Mouse (Mus musculus) lung, postnatal 4 days (tissue): Measurements from ENCODE around the gene Zfp689.
A peak's percentile ranks its signal among the peaks of the same experiment; 100 is the strongest.
"Not testable (repeated sequence)": the region's sequence is repeated elsewhere in the genome, so short reads cannot be mapped to it uniquely, and the experiment has no call there.

Experiments
- DNase-seq, 2 experiments: peaks; one replicate each; pipeline ENCODE4 v3.0.0; 2021

Zfp689 gene

DNA sequence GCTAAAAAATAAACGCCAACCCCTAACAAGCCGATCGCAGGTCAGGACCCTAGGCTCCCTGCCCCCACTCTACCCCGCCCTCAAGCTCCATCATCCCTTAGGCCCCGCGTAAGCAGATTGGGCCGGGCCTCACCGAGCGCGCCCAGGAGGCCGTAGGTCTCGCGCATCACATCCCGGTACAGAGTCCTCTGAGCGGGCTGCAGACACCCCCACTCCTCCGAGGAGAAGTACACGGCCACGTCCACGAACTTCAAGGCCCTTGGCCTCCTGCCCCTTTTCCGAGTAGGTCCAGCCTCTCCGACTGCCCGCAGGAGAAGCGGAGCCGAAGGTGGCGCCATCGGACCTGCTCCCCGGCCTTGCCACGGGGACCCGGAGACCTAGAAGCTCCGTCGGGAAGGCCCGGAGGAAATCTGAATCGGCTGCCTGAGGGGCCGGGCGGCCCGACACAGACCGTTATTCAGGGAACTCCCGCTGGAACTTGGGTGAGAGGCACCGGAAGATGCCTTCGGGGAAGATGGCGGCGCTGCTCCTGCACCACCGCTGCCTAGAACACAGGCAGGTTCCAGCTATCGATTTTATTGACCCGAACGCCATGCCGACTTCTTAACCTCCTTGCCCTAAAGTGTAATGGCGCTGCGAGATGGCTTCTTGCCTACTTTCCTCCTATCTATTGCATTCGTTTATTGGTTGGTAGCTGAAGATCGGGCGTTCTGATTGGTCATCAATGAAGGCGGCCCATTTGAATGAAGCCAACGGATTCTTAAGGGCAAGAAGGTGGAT lies at the start of gene Zfp689:
Gene Zfp689 (minus strand): TSS at position 638 of the 780 bp plus-strand sequence.
- DNase-seq = peak; percentile 91 to 95

DNA sequence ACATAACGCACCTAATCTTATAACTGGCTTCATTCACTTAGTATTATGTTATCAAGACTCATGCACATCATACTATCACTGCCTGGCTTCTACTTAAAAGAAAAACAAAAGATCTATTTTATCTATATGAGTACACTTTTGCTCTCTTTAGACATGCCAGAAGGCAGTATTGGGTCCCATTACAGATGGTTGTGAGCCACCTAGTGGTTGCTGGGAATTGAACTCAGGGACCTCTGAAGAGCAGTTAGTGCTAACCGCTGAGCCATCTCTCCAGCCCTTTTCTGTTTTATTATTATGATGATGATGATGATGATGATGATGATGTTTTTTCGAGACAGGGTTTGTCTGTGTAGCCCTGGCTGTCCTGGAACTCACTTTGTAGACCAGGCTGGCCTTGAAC lies 49.4 kb upstream of the Zfp689 start:
- DNase-seq = peak in 1 of 2 experiments; percentile 57

DNA sequence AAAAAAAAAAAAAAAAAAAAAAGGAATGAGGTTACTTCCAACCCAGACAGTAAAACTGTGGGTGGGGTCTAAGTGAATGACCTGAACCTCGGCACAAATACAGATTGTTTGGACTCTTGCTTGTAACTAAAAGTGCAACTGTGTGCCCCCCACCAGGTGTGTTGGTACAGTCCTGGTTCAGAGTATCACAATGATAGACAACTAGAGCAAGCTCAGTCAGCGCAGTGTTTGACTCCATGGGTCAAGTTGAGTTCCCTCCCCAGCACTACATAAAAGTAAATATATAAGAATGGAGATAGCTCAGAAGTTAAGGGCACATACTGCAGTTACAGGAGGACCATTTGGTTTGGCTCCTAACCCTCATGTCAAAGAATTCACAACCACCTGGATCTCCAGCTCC lies 48.4 kb upstream of the Zfp689 start:
- DNase-seq = no peak

DNA sequence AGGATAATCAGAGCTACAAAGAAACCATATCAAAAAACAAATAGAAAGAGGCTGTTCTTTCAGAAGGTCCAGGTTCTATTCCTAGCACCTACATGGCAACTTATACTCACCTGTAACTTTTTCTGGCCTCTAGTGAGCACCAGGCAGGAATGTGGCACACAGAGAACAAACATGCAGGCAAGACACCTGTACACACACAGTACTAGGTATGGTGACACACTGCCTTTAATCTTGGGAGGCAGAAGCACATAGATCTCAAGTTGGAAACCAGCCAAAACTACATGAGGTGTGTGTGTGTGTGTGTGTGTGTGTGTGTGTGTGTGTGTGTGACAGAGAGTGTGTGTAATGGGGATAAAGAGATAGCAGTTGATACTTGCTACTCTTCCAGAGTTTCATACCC lies 45.7 kb upstream of the Zfp689 start:
- no peak for DNase-seq

DNA sequence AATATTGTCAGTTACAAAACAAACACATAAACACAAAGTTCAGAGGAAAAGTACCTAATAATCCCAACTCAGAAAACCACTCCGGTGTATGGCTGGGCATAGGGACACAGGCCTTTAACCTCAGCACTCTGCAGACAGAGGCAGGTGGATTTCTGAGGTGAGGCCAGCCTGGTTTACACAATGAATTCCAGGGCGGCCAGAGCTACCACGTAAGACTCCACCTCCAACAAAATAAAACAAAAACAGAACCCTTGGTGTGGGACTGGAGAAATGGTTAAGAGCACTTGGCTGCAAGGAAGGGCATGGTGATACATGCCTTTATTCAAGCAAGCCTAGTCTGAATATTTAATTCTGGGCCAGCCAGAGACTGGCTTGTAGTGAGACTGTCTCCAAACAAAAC lies 42.9 kb upstream of the Zfp689 start:
- no peak for DNase-seq

DNA sequence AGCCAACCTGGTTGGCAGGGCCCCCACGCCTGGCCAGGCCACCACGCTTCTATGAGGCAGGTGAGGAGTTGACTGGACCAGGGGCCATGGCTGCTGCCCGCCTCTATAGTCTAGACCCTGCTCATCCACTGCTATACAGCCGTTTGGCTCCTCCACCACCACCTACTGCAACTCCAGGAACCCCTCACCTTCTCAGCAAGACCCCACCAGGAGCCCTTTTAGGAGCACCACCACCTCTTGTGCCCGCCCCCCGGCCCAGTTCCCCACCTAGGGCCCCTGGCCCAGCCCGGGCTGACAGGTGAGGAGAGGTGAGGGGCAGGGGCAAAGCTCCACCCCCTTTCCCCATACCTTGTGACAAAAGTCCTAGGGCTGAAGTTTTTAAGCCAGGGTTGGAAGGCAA lies 41.0 kb upstream of the Zfp689 start:
- DNase-seq = no peak

DNA sequence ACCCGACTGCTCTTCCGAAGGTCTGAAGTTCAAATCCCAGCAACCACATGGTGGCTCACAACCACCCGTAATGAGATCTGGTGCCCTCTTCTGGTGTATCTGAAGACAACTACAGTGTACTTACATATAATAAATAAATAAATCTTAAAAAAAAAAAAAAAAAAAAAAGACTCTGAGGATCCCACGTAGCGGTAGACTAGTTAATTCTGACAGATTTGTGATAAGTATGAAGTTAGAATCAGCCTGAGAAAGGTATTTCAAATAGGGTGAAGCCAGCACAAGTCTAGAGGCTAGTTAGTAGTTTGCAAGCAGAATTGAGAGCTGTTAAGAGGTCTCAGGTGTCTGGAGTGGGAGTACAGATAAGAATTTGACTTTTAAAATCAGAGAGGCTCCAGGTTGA lies 39.4 kb upstream of the Zfp689 start:
- DNase-seq = not testable (repeated sequence)

DNA sequence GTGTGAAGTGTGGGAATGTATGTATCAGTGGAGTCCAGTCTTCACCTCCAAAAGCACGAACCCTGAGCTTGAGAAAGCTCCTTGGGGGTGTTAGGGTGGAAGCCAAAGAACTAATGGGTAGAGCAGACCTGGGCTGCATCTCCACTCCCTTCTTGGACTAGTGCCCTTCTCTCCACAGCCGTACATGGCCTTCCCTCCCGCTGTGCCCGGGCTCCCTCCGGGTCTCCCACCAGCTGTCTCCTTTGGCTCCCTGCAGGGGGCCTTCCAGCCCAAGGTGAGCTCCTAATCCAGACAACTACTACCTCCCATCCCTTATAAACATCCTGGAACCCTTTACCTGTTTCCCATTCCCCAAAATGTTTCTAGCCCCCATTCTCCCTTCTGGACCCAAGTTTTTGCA lies 36.5 kb upstream of the Zfp689 start:
- no peak for DNase-seq

DNA sequence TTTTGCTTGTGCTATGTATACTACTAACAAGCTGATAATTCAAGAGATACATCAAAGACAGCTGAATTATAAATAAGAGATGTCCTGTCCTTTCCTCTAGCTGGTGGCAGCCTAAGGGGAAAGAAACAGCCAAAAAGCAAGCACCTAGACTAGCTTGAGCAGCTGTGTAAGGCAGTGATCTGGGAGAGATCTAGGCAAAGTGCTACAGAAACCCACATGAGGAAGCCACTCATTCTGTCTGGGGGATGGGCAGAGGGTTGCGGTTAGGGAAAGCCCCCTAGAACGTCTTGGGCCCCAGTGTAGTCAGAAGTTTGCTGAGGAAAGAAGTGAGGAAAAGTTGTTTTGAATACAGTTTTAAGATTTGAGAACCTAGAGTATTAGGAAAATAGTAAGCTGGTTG lies 31.4 kb upstream of the Zfp689 start:
- DNase-seq = peak; percentile 41 to 44

DNA sequence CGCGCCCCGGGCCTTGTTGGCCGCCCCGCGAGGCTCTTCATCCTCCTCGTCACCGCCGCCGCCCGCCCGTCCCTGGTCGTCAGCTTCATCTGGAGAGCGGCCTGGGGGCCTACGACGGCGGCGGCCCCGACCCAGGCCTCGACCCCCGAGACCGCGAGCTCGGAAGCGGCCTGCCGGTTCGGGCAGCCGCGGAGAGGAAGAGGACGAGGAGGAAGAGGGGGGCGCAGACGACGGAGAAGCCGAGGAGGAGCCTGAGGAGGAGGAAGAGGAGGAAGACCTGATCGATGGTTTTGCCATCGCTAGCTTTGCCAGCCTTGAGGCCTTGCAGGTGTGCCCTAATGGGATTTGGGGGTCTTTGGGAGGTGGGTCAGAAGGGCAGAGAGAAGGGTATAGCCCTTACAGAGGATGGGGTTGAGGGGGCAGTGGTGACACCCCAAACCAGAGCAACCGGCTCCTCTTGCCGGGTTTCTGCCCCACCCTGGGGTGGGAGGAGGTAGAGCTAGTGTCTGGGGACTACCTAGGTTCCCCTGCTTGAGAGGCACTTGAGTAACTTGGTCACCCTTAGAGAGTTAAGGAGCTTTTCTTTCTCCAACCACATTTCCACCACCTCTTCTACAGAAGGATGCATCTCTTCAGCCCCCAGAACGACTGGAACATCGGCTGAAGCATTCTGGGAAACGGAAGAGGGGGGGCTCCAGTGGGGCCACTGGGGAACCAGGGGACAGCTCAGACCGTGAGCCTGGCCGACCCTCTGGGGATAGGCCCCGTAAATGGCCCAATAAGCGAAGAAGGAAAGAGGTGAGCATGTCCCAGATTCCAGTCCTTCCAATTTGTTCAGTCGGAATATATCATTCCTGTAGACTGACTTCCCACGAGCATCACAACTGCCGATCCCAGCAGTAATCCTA lies 30.6 kb upstream of the Zfp689 start:
- peak in 1 of 2 experiments; percentile 35 for DNase-seq

DNA sequence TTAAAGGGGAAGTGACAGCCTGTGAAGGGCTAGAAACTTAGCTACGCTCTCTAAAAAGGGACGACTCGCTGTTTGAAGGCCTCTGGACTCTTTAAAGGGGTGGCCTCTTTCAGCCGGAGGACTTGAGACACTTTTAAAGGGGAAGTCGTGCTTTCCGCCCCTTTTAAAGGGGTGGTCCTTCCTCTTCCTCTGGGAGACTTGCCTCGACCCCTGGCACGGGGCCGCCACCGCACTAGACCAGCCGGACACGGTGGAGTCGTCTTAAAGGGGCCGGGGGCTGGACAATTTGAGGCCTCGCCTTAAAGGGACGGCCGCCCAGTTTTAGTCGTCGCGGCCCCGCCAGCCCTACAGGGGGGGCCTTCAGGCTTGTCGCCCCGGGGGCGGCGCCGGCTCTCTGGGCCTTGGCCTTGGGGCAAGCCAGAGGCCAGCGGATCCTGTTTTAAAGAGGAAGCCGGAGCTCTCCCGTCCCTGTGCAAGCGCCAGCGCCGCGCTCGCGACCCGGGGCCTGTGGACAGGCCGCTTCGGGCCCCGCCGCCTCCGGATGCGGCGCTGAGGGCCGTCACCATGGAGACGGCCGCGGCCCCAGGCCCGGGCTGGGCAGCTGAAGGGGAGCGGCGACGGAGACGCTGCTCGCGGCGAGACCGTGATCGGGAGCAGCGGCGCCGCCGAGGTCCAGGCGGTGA lies 29.8 kb upstream of the Zfp689 start, which contains the start of gene Fbrs:
Gene Fbrs (plus strand): TSS at position 565 of the 683 bp plus-strand sequence.
- DNase-seq = peak; percentile 96 to 99

DNA sequence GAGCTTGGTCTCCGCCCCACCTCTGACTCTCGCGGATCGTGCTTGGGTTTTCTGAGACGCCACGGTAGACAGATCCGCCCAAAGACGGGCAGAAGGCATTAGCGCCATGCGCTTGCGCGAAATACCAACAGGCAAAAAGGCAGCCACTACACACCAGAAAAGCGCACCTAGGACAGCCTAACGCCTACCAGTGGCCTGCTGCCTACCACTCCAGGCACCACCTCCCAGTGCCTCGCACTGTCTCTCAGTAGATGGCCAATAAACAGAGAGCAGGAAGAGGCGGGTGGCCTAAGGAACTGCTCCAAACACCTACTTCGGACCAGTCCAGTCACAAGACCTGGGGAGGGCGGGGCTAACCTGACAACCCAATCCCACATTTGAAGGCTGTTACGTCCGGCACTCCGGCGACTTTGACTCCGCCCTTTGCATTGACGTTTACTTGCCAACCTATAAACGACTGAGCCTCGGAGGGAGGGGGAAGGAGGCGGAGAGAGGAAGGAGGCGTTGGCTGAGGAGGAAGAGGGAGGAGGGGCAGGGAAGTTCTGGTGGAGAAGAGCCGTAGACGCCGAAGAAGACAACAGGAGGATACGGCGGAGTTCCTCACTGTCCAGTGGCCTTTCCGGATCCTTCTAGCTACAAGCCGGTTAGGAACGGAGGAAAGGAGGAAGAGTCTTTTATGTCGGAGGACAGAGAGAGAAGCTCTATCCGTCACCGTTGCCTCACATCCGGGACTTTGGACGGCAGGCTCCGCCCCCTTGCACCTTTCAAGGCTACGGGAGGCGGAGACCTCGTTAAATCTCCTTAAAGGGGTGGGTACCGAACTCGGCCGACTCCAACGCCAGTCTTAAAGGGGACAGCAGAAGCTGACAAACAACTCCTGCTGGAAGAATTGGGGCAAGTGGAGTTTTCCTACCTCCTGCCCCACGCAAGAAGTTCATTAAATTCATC lies 29.0 kb upstream of the Zfp689 start:
- DNase-seq = peak; percentile 99 to 100

DNA sequence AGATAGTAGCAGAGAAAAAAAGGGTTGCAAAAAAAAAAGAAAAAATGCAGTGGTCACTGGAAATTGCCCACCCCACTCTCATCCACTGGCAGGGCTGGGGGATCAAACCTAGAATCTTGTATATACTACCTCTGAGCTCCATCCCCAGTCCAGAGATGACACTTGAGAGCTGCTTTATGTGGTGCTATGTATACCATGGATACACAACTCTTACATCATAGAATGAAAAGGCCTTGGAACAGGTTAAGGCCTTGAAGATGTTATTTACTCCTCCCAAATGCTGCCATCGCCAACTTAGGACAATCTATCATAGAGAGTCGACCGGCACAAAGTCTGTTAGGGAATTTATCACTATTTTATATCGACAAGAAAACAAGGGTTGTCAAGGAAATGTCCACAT lies 27.9 kb upstream of the Zfp689 start:
- DNase-seq = no peak

DNA sequence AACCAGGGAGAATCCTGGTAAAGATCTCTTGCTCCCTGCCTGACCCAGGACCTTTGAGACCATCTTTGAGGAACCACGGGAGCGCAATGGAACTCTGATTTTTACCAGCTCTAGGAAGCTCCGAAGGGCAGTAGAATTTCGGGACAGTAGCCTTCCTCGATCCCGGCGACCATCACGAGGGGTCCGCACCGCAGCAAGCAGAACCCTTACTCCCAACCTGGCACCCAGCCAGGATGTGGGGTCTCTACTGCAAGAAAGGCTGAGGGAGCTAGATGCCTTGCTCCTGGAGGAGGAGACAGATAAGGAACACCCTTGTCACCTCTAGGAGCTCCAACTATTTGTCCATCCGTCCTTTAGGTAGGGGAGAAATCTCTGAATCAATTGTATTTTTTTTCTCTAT lies 27.4 kb upstream of the Zfp689 start:
- peak in 1 of 2 experiments; percentile 38 for DNase-seq

DNA sequence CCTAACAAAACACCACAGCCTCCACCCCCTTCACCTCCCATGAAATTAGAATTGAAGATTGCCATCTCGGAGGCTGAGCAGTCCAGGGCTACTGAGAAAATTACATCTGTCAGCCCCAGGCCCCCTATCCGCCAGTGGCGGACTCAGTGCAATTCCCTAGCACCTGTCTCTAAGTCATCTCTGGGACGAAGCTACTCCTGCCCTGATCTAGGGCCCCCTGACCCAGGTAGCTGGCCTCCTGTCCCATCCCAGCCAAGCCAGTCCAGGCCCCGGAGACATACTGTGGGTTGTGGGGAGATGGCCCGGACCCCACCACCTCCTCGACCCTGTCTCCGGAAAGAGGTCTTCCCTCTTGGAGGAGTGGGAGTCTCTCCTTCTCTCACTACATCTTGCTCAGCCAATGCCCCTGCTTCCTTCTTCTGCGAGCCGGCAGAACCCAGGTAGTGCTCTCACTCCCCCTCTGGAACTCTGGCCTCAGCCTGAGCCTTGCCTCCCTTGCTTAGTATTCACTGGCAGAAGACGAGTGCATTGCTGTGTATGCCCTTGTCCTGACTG lies 26.3 kb upstream of the Zfp689 start:
- no peak for DNase-seq

DNA sequence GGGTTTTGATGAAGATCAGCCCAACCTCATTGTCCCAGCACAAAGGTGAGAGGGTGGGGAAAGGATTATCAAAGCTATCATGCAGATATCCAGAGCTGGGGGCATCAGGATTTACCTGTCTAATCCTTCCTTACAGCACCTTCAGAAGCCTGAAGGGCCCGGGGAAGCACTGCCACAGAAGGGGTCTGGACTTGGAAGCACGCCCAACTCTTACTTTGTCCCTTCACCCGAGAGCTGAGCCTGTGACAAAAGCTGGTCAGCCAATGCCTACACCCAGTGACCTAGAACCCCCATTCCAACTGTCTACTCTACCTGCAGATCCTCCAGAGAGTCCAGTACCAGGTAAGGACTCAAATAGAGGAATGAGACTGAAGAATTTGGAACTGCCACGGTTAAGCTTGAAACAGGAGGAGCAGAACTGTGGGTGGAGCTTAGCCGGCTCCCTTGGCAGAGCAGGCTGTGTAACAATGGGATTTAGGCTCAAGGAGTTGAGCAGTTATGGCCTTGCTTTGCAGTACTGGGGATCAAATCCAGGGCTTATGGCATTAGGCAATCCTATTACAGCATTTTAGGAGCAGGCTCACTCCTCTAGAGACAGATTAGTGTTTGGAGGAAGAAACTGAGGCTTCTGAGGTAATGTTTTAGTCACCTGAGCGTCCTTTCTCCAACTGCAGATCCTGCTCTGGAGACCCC lies 25.6 kb upstream of the Zfp689 start:
- no peak for DNase-seq

DNA sequence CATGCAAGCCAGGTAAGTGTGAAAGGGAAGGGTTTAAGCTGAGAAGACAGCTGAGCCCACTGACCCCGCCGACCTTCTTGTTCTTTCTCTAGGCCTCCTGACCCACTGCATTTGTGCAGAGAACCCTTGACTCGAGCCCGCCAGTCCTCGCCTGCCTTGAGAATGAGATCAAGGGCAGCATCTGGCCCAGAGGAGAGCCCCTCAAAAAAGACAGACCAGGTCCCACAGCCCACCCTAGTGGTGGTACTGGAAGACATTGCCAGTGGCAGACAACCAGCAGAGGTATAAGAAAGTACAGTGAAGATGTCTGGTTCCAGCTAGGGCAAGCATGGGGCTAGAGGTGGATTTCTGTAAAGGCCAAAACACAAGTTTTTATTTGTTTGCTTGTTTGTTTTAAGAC lies 24.7 kb upstream of the Zfp689 start:
- DNase-seq = no peak

DNA sequence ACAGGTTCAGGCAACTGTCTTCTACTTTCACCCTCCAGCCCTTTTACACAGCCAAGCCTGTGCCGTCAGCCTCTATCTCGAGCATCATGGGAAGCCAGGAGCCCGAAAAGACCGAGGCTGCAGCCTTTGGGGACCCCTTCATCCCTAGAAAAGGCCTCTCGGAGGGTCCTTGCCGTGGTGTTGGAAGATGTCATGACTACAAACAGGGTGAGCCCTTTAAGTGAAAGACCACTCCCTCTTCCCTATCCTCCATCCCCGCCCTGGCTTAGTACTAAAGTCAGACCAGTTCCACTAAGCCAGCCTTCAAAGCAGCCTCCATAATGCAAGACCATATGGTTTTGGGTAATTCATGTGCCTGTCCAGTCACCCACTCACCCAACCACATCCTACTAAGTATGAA lies 23.1 kb upstream of the Zfp689 start:
- DNase-seq = no peak

DNA sequence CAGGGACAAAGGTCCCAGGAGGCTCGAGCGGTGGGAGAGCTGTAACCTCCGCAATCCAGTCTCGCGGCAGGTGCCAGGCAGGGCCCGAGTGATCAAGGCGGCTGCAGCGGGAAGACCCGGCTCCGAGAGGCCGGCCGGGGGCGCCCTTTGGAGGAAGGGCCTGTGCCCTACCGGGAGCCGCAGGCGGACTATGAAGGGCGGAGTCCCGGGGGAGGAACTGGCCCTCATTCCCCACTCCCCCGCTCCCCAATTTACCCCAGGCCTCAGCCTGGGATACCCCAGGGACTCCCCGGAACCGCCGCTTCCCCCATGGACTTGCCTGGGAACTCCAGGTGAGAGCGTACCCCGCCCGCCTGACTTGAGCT lies 22.7 kb upstream of the Zfp689 start:
- DNase-seq = peak; percentile 66 to 70

DNA sequence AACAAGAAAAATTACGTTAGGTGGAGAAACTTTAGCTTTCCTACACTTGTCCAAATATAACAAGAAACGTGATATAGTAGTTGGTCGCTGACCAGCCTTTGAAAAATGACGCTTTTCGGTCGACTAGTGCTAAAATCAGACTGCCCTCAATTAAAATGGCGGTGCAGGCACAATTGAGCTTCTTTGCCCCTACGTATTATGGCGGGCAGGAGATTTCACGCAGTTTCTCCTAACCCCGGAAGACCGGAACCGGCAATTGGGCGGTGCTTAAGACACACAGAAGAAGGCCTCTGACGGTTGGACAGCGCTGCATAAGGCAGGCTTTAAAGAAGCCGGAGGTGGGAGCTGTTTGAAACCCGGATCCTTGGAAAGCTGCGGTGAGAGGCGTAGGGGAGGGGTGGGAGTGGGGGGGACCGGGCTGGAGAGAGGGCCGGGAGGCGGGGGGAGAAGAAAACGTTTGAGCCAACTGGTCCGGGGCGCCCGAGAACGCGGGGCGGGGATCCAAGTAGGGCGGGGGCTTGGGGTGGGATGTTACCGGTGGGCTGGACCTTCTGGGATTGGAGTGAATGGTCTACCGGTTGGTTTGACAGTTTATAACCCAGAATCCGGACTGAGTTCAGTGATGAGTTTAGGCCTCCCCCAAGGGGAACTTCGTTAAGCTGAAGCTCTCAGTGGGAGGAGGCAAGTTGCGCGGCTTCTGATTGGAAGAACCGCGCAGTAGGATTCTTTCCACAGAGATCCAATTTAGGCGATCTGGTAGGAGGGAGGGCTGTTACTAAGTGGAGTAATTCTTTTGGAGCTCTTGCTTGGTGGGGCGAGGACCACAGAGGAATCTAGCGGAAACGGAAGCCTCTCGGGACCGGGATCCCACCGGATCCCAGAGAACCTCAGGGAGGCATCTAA lies 22.0 kb upstream of the Zfp689 start:
- DNase-seq = peak; percentile 92 to 96
